Mouse (Mus musculus) myocyte (in vitro differentiated cells): ENCODE data around the gene Rps27rt. TPM values are rescaled to one million over a fixed set of nuclear protein-coding genes. Genes with fewer than 3 reads are reported as not detected.
A peak's percentile ranks its signal among the peaks of the same experiment; 100 is the strongest.

ENCODE experiments used
- H3K27me3 ChIP-seq: one replicate; pipeline ENCODE4 v1.6.1; 2011; ENCODE audit not compliant: control insufficient read depth, insufficient read depth, insufficient read length
- H3K36me3 ChIP-seq: one replicate; pipeline ENCODE4 v1.6.1; 2011; ENCODE audit not compliant: control insufficient read depth, insufficient read depth
- H3K4me2 ChIP-seq: one replicate; pipeline ENCODE4 v1.6.1; 2011; ENCODE audit warnings: low read depth, control low read depth
- H3K4me3 ChIP-seq: one replicate; pipeline ENCODE4 v1.5.1; 2011; ENCODE audit warnings: mild to moderate bottlenecking, control low read depth, moderate library complexity
- H3K79me2 ChIP-seq: one replicate; pipeline ENCODE4 v1.6.1; 2011; ENCODE audit not compliant: control insufficient read depth, insufficient read depth
- H3ac ChIP-seq: one replicate; pipeline ENCODE4 v1.6.1; 2011; ENCODE audit not compliant: control insufficient read depth, insufficient read length
- CEBPB ChIP-seq: IDR thresholded peaks from 2 replicates; pipeline ENCODE4 v1.6.1; 2011; ENCODE audit warnings: mild to moderate bottlenecking, moderate library complexity; ENCODE audit not compliant: poor library complexity, insufficient read depth, severe bottlenecking
- E2F4 ChIP-seq: IDR thresholded peaks from one replicate; pipeline ENCODE4 v1.6.1; 2011; ENCODE audit warnings: mild to moderate bottlenecking, control low read depth, moderate library complexity; ENCODE audit not compliant: insufficient read depth
- MAX ChIP-seq: IDR thresholded peaks from one replicate; pipeline ENCODE4 v1.6.1; 2011; ENCODE audit warnings: low read depth, mild to moderate bottlenecking, control low read depth
- MYOD1 ChIP-seq, 3 experiments: IDR thresholded peaks; one replicate each; pipeline ENCODE4 v1.6.1; 2011; ENCODE audit warnings: control low read depth in 2 of 3, low read depth in 2 of 3, mild to moderate bottlenecking in 2 of 3, moderate library complexity in 1 of 3; ENCODE audit not compliant: insufficient read length in 2 of 3, control insufficient read depth in 1 of 3
- MYOG ChIP-seq, 3 experiments: IDR thresholded peaks; one replicate each; pipeline ENCODE4 v1.6.1; 2011; ENCODE audit warnings: control low read depth in 2 of 3, low read depth in 2 of 3, mild to moderate bottlenecking in 2 of 3; ENCODE audit not compliant: insufficient read length in 2 of 3, control insufficient read depth in 1 of 3, insufficient read depth in 1 of 3
- POLR2A ChIP-seq: IDR thresholded peaks from one replicate; pipeline ENCODE4 v1.6.1; 2011; ENCODE audit warnings: low read depth, mild to moderate bottlenecking, control low read depth, moderate library complexity; ENCODE audit not compliant: insufficient read length
- POLR2AphosphoS2 ChIP-seq: IDR thresholded peaks from one replicate; pipeline ENCODE4 v1.6.1; 2011; ENCODE audit warnings: low read depth, control low read depth; ENCODE audit not compliant: insufficient read length
- REST ChIP-seq: IDR thresholded peaks from one replicate; pipeline ENCODE4 v1.6.1; 2011; ENCODE audit warnings: mild to moderate bottlenecking, control low read depth, moderate library complexity; ENCODE audit not compliant: insufficient read depth, insufficient read length
- SRF ChIP-seq: IDR thresholded peaks from one replicate; pipeline ENCODE4 v1.6.1; 2011; ENCODE audit warnings: low read depth; ENCODE audit not compliant: control insufficient read depth, insufficient read length
- TCF12 ChIP-seq: IDR thresholded peaks from one replicate; pipeline ENCODE4 v1.6.1; 2011; ENCODE audit warnings: mild to moderate bottlenecking, control low read depth; ENCODE audit not compliant: poor library complexity, insufficient read depth, severe bottlenecking
- TCF3 ChIP-seq: IDR thresholded peaks from one replicate; pipeline ENCODE4 v1.6.1; 2011; ENCODE audit warnings: low read depth, control low read depth; ENCODE audit not compliant: insufficient read length
- USF1 ChIP-seq: IDR thresholded peaks from one replicate; pipeline ENCODE4 v1.6.1; 2011; ENCODE audit warnings: low read depth, mild to moderate bottlenecking, control low read depth, moderate library complexity
- polyA plus RNA-seq: library from polyadenylated mRNA; unstranded; fragments of >200 nt; fragmentation: generic; extraction: Trizol; gene quantifications from one replicate; pipeline ENCODE4 v1.2.1, GENCODE M21; 2012; ENCODE audit warnings: missing spikeins

Rps27rt gene
- polyA plus RNA-seq, 1 experiment, result 223 TPM

GRCm38 (mm10) chr9:114986361-114986760 is 3.8 kb upstream of the Rps27rt start:
- Histone ChIP-seq H3K4me3 (no peak overlapping the region), H3K36me3 (no peaks in the 10 kb centered on the region), H3K4me2 (no peak overlapping the region), H3ac (no peak overlapping the region), H3K27me3 (no peaks in the 10 kb centered on the region), H3K79me2 (no peaks in the 10 kb centered on the region)
- TF ChIP-seq MYOD1 (IDR thresholded peaks at IDR 0.05; ENCODE audit: control insufficient read depth in 1 of 3, insufficient read length in 2 of 3, low read depth in 2 of 3), result no peak
- TF ChIP-seq E2F4, result no peak
- TF ChIP-seq TCF3, result no peak
- TF ChIP-seq USF1, result no peak
- no peak for TF ChIP-seq TCF12
- TF ChIP-seq REST, result no peak
- TF ChIP-seq POLR2AphosphoS2, result no peak
- TF ChIP-seq MYOG (IDR thresholded peaks at IDR 0.05; ENCODE audit: control insufficient read depth in 1 of 3, insufficient read depth in 1 of 3, insufficient read length in 2 of 3, low read depth in 2 of 3), result no peak
- no peak for TF ChIP-seq POLR2A
- no peak for TF ChIP-seq MAX
- no peak for TF ChIP-seq CEBPB
- no peak for TF ChIP-seq SRF

- Histone ChIP-seq H3K27me3 (no peaks in the 10 kb centered on the region), H3K79me2 (no peaks in the 10 kb centered on the region), H3K4me3 (no peak overlapping the region), H3K36me3 (no peaks in the 10 kb centered on the region), H3ac (no peak overlapping the region), H3K4me2 (no peak overlapping the region)
- TF ChIP-seq REST (no peak), USF1 (no peak), POLR2AphosphoS2 (no peak), MAX (no peak), MYOD1 (IDR thresholded peaks at IDR 0.05; ENCODE audit: control insufficient read depth in 1 of 3, insufficient read length in 2 of 3, low read depth in 2 of 3) (no peak), CEBPB (no peak), TCF3 (no peak), MYOG (IDR thresholded peaks at IDR 0.05; ENCODE audit: control insufficient read depth in 1 of 3, insufficient read depth in 1 of 3, insufficient read length in 2 of 3, low read depth in 2 of 3) (no peak), SRF (no peak), E2F4 (no peak), POLR2A (no peak), TCF12 (no peak)
Observed at GRCm38 (mm10) chr9:114985741-114986140, 3.2 kb upstream of the Rps27rt start.

GRCm38 (mm10) chr9:114979969-114980368 is 2.6 kb downstream of the Rps27rt start:
- Histone ChIP-seq H3ac (no peak overlapping the region), H3K79me2 (no peaks in the 10 kb centered on the region), H3K4me2 (no peak overlapping the region), H3K36me3 (no peaks in the 10 kb centered on the region), H3K4me3 (no peak overlapping the region), H3K27me3 (no peaks in the 10 kb centered on the region)
- no peak for TF ChIP-seq MAX

- H3ac ChIP-seq, result peak within 1 kb of the TSS; percentile 96
- no peak for TF ChIP-seq MYOG (IDR thresholded peaks at IDR 0.05; ENCODE audit: control insufficient read depth in 1 of 3, insufficient read depth in 1 of 3, insufficient read length in 2 of 3, low read depth in 2 of 3)
- no peak for TF ChIP-seq MAX
- no peak for TF ChIP-seq REST
- no peak for TF ChIP-seq TCF3
- no peak for TF ChIP-seq SRF
- TF ChIP-seq POLR2AphosphoS2, result no peak
- peak in 2 of 3 experiments; percentile 30 to 61 for TF ChIP-seq MYOD1 (IDR thresholded peaks at IDR 0.05; ENCODE audit: control insufficient read depth in 1 of 3, insufficient read length in 2 of 3, low read depth in 2 of 3)
- TF ChIP-seq CEBPB, result no peak
- H3K4me2 ChIP-seq, result peak within 1 kb of the TSS; percentile 64
- H3K27me3 ChIP-seq, result no peaks in the 10 kb centered on the region
- H3K36me3 ChIP-seq, result no peaks in the 10 kb centered on the region
- no peaks in the 10 kb centered on the region for H3K79me2 ChIP-seq
- peak within 1 kb of the TSS; percentile 12 for H3K4me3 ChIP-seq
Observed at GRCm38 (mm10) chr9:114978281-114979111, 4.0 kb downstream of the Rps27rt start, which contains the start of gene Osbpl10. Gene Osbpl10 (plus strand): TSS chr9:114978569.
